Mouse (Mus musculus) C2C12 (cell line): ENCODE results near the gene BC048562.

Experiments
- CEBPB ChIP-seq: IDR thresholded peaks from one replicate; pipeline ENCODE4 v1.6.1; 2011; ENCODE audit warnings: low read depth, mild to moderate bottlenecking, control low read depth, moderate library complexity
- CTCF ChIP-seq: IDR thresholded peaks from one replicate; pipeline ENCODE4 v1.5.1; 2011; ENCODE audit not compliant: control insufficient read depth, insufficient read depth, insufficient read length
- FOSL1 ChIP-seq: IDR thresholded peaks from one replicate; pipeline ENCODE4 v1.8.0; 2011; ENCODE audit warnings: mild to moderate bottlenecking, low read length; ENCODE audit not compliant: poor library complexity, insufficient read depth, severe bottlenecking
- MAX ChIP-seq: IDR thresholded peaks from one replicate; pipeline ENCODE4 v1.6.1; 2011; ENCODE audit warnings: mild to moderate bottlenecking, control low read depth
- MYOD1 ChIP-seq: IDR thresholded peaks from one replicate; pipeline ENCODE4 v1.6.1; 2011; ENCODE audit warnings: low read depth; ENCODE audit not compliant: control insufficient read depth, insufficient read length
- MYOG ChIP-seq: IDR thresholded peaks from one replicate; pipeline ENCODE4 v1.6.1; 2011; ENCODE audit not compliant: control insufficient read depth, insufficient read length; ENCODE audit errors: extremely low read depth
- USF1 ChIP-seq: IDR thresholded peaks from one replicate; pipeline ENCODE4 v1.6.1; 2011; ENCODE audit warnings: low read depth, mild to moderate bottlenecking, control low read depth, moderate library complexity

DNA sequence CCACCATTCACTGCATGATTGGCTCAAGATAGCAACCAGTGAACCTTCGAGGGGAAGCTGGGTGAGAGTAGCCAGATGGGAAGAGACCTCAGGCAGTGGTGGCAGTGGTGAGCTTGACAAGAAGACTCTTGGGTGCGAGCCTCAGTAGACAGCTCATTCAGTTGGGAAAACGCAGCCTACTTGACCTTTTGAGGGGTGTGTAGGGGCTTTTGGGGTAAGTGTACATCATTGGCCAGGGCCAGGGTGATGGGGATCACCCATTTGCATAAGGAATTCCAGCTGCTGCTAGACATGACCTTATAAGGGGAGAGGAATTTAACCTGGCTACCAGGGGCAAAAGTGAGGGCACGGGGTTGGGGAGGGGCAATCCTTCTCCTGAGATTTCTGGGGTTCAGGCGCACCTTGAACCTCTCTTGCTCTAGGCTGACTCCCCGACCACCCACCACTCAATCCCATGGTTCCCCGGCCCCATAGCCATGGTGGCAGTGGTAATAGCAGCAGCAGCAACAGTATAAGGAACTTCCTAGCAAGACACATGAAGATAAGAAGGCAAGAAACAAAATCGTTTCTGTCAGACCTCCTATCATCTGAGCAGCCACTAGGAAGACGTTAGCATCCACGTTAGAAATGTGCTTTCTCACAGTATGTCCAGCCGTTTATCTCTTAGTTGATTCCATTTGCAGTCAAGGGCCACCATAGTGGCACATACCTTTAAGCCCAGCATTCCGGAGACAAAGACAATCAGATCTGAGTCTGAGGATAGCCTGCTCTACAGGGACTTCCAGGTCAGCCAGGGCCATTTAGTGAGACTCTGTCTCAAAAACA lies 19.7 kb downstream of the BC048562 start:
- TF ChIP-seq CTCF = no peak
- TF ChIP-seq MAX = no peak
- no peak for TF ChIP-seq USF1
- TF ChIP-seq MYOD1 = no peak
- no peak for TF ChIP-seq MYOG
- no peak for TF ChIP-seq CEBPB
- no peak for TF ChIP-seq FOSL1
